Mouse (Mus musculus): Measurements from ENCODE around the gene Rftn1.
A peak's percentile ranks its signal among the peaks of the same experiment; 100 is the strongest.
"Not testable (repeated sequence)": the region's sequence is repeated elsewhere in the genome, so short reads cannot be mapped to it uniquely, and the experiment has no call there.

Gene Rftn1

DNA sequence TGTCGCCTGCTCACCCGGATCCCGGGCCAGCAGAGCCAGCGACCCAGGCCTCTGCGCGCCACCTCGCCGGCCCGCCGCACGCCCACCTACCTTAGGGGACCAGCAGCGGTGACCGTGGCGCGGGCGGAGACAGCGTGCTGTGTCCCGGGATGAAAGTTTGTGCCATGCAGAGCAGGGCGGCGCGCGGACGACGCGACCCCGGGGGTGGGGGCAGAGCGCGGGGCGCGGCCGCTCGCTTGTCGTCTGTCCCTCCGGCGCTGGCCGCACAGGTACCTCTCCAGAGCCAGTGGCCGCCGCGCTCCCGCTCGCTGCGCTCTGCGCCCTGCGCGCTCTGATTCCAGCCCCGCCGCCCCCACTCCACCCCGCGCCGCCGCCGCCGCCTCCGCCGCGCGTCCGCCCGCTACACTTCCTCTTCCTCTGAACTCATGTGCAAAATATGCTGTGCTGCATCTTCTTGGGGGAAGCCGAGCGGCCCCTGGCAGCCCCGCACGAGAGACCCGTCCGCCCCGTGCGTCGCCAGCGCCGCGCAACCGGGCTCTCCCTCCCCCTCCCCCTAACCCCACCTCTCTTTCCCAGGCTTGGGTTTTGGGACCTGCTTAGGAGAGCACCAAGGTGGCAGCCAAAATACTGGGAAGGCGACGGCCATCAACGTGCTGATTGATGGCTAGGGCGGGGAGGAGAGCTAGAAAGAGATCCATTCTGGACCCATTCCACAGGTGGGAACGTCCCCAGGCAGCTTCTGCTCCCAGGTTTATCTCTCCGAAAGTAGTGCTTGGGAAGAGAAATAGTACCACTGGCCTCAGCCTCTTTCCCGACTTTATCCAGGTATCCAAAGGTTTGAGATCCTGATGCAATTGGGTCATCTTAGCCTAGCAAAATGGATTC lies at the start of gene Rftn1:
Rftn1 (minus strand) TSS at position 544 of the 885 bp plus-strand sequence.
- DNase-seq, result peak; percentile 60 to 68

DNA sequence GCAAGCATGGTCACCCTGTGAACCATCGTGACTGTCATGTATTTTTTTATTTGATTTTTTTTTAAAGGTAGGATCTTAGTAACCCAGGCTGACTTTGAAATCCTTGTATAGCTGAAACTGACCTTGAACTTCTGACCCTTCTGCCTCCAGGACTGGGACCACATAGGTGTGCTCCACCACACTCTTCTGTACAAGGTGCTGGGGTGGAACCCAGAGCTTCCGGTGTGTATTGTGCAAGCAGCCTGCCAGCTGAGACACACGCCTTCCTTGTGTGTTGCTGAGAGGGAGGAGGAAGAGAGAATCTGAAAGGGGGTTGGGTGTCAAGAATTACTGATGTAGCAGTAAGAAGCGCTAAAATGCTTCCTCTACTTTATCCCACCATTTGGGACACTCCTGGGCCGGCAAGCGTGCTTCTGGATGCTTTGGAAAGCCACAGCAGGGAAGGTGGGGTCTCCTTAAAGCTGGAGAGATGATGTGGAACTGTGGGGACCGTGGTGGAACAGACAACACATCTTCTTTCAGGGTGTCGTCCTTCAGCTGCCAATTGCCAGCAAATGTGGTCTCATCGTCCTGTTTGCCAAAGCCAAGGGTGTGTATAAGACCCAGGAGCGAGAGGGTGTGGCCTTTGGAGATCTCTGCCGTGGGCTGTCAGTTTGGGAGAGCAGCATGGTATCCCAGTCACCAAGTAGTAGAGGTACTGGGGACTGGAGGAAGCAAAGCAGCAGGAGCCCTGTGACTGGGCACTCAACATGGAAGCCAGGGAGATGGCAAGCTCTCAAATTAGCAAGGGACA lies 47.5 kb upstream of the Rftn1 start:
- no peak for DNase-seq

DNA sequence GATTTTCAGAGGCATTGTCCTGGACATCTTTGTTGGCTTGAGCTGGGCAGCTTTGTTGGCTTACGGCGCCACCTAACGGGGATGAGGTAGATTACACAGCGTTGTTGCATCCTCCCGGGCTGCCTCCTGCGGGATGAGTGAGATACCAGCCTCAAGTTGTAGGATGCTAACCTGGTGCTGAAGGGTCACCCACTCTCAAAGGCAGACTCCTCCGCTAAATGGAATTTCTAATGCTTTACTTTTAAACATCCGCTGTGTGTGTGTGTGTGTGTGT lies 46.9 kb upstream of the Rftn1 start:
- peak; percentile 90 to 92 for DNase-seq

DNA sequence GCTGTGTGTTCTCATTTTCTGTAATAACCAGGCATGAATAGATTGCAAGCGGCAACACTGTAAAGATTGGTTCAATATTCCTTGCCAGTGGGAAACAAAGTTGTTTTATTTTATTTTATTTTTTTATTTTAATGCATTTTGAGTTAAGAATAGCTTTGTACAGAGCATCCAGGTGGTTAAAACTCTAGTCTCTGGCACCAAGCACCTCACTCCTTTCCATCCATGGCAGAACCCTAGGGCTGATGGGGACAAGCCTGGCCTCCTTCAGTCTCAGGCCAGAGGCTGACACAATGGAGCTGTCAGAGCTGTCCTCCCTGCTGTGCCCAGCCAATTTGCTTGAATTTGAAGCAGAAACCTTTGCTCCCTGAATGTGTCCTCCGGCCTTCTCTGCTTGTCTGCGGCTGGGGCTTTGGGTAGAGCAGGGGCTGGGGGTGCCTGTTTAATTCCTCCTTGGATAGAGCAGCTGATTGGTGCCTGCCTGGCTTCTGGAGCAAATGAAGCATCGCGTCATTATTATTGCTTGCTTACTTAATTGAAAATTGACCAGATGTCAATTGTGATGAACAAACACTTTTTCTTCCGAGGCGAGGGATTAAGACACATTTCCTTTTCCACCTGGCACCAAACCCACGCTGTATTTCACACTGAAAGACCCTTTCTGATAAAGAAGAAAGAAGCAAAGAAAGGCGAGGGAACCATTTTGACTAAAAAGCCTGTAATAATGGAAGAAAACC lies 46.4 kb upstream of the Rftn1 start:
- DNase-seq, result peak; percentile 36 to 42

DNA sequence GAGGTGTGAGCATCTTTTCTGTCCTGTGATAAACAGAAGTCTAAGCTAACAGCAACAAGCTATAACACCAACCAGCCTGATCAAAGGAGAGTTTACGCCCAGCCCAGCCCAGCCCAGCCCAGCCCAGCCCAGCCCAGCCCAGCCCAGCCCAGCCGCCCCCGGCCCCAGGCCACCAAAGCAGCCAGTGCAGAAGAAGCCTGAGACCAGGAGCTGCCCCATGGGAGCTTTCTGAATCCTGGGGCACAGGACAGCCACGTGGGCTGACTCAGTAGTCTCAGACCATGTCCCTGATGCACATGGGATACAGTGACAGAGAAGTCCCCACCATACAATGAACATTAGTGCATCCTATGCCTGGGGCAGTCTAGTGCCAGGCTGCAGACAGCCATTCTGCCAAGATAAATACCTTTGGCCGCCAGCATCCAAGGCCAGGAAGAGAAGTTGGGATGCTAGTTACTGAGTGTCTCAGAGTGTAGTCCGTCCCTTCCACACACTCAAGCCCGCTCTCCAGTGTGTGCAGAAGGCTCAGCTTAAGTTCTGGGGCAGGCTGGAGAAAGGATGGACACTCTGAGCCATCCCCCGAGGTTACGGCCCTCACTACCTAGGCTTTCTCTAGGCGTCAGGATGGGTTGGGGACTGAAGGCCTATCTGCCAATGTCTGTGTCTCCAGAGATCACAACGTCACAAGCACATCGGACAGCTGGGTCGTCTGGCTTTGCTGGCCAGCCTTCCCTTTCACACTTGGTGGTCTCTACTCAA lies 45.6 kb upstream of the Rftn1 start:
- DNase-seq, result no peak

- DNase-seq, result no peak
Observed at GRCm38 (mm10) chr17:50233956-50234355, 43.5 kb upstream of the Rftn1 start.

DNA sequence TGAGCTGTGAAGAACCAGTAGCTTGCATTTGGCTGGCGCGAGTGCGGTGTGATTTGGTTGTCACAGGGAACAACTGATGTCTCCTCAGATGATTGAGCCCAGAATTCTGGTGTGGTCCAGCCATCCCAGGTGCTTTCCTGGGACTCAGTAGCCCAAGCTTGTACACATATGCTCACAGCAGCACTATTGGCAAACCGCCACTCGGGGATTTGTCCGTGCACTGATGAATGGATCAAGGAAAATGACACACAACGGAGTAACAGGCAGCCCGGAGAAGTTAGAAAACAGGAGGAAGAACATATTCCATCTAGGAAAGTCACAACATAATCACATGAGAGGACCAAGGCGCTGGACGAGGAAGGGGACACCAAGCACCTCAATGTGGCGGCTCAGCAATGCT lies 42.3 kb upstream of the Rftn1 start:
- DNase-seq, result peak; percentile 19 to 50

DNA sequence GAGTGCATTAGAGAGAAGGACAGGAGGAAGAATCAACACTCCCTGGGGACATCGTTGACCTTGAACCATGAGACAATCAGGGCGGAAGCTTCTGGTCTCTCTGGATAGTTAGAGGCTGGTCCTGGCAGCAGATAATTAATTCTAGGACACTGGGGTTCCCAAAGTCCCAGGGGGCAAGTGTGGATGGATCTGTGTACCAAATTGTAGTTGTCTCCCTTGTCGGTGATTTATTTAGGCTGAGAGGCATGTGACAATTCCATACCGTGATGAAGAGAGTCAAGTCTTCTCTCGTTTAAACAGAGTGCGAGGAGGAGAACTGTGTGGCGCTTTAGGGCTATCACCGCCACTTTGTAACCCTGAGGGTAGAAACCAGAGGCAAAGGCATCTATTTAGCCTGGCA lies 40.7 kb upstream of the Rftn1 start:
- no peak for DNase-seq

GRCm38 (mm10) chr17:50229534-50229933 lies 39.1 kb upstream of the Rftn1 start:
- DNase-seq, result no peak

DNA sequence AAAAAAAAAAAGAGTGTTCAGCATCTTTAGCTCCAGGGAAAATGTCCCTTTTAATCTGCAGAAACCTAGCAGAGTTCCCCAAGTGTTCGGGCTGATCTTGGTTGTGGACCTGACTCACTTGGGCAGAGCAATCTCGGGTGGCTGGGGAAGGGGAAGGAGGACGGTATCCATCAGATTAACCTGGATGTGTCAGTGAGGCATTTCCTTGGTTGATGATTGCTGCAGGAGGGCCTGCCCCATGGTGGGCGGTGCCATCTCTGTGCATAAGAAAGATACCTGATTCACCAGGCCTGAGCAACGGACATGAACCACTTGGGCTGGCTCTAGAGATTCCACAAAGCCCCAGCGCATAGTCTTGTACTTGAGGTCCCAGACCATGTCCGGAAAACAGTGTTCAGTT lies 36.9 kb upstream of the Rftn1 start:
- DNase-seq, result no peak

GRCm38 (mm10) chr17:50224718-50225117 lies 34.2 kb upstream of the Rftn1 start:
- no peak for DNase-seq

DNA sequence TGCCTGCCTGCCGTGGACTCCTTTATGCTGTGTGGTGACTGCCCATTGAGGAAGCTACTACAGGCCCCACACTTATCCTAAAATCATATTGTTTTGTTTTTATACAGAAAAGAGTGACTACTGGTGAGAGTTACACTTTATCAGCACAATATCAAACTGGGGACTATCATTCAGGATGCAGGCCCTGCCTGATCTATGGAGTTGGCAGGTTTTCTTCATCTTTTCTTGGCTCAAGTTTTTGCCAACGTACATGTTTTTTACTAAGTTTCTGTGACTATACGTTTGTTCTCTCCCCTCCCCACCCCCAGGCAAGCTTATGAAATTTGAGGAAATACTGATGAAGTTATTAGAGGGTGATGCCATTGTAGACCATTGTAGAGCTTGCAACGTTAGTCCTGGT lies 27.5 kb upstream of the Rftn1 start:
- no peak for DNase-seq

GRCm38 (mm10) chr17:50215104-50215503 lies 24.6 kb upstream of the Rftn1 start:
- DNase-seq, result no peak

- no peak for DNase-seq
Observed at GRCm38 (mm10) chr17:50213117-50213516, 22.6 kb upstream of the Rftn1 start.

DNA sequence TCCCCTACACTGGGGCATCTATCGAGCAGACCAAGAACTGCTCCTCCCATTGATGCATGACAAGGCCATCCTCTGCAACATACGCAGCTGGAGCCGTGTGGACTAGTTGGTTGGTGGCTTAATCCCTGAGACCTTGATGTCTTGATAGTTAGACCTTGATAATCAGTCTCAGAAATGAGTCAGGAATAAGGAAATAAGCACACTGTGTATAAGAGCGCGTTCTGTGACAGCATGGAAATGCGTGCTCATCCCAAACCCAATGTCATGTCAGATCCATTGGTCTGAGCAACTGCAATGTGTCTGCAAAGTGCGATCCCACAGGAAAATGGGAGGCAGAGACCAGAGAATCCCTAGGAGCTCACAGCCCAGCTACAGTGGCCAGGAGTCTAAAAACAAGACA lies 21.3 kb upstream of the Rftn1 start:
- no peak for DNase-seq

- DNase-seq, result no peak
Observed at GRCm38 (mm10) chr17:50209831-50210230, 19.4 kb upstream of the Rftn1 start.

DNA sequence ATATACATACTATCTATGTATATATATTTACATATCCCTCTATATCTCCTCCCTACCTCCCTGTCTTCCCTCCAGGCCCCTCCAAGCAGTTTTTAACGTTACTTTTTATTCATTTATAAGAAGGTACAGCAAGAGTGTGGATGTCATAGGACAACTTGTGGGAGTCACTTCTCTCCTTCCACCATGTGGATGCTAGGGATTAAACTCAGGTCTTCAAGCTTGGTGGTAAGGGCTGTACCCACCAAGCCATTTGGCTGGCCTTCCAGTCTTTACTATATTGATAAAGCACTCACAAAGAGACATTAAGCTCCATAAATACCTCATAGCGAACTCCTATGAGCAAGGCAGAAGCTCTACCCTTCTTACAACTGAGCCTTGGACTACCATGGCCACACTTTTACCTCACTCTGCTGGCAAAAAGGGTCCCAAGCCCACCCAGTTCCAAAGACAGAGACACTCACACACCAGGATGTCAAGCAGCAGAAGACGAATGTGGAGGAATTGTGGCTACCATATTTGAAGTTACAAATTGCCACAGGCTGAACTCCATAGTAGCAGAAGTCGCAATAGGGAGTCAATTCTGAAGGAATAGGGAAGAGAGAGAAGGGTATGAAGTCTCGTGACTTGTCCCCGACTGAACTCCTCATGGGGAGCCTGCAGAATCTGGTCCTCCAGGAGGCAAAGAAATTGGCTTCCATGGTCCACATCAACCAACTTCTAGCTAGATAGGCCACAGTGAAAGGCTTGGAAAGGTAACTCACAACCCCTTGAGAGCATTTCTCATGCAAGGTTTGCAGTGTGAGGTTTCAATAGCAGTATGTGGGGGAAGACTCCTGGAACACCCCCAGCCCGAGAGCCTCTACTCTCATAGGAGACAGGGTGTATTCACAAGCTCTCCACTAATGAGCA lies 17.9 kb upstream of the Rftn1 start:
- no peak for DNase-seq

- not testable (repeated sequence) for DNase-seq
Observed at GRCm38 (mm10) chr17:50206262-50206661, 15.8 kb upstream of the Rftn1 start.

DNA sequence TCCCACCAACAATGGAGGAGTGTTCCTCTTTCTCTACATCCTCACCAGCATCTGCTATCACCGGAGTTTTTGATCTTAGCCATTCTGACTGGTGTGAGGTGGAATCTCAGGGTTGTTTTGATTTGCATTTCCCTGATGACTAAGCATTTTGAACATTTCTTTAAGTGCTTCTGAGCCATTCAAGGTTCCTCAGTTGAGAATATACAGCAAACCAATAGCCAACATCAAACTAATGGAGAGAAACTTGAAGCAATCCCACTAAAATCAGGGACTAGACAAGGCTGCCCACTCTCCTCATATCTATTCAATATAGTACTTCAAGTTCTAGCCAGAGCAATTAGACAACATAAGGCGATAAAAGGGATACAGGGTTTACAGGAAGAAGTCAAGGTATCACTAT lies 15.4 kb upstream of the Rftn1 start:
- not testable (repeated sequence) for DNase-seq

DNA sequence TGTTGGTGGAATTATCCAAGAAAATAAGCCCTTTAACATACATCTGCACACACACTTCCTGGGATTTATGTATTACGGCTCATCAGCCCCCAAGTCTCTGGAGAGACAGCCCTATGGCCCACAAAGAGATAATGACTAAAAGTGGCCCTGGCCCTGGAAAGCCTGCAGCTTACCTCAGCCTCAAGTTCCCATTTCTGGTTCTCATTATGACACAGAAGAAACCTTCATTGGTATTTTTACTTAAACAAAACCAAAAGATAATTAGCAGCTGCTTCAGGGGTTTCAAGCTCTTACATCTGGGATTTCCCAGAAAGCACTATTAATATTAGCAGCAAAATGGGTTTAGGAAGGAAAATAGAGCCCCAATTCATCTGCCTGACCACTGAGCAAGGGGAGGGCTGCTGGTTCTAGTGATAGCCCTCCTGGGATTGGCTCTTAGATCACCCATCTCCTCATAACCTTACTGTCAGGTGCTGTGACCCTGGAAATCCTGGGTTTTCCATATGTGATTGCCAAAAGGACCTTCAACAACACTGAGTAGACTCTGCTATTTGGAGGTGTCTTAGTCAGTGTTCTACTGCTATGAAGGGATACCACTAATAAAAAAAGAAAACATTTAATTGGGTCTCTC lies 14.8 kb upstream of the Rftn1 start:
- DNase-seq, result no peak

- no peak for DNase-seq
Observed at GRCm38 (mm10) chr17:50201828-50202445, 11.5 kb upstream of the Rftn1 start.

Measured in cerebellum, postnatal 25 days (tissue).